Mouse (Mus musculus): ENCODE data around the gene Sult3a1. TPM values are rescaled to one million over a fixed set of nuclear protein-coding genes. Genes with fewer than 3 reads are reported as not detected.
A peak's percentile ranks its signal among the peaks of the same experiment; 100 is the strongest.
"Not testable (repeated sequence)": the region's sequence is repeated elsewhere in the genome, so short reads cannot be mapped to it uniquely, and the experiment has no call there.

The Sult3a1 gene
- polyA plus RNA-seq, 1 experiment from 2014 or later, result not detected

GRCm38 (mm10) chr10:33872672-33873398 lies 15.3 kb downstream of the Sult3a1 start:
- Histone ChIP-seq H3K9me3 (ENCODE audit: control insufficient read depth) (no peaks in the 10 kb centered on the region), H3K4me3 (ENCODE audit: low read depth, low read length) (no peak overlapping the region), H3K27ac (ENCODE audit: low read depth, low read length) (no peak overlapping the region), H3K27me3 (replicated peaks; ENCODE audit: control insufficient read depth, insufficient read depth, low read length) (no peaks in the 10 kb centered on the region), H3K9ac (ENCODE audit: low read depth, low read length) (no peak overlapping the region), H3K36me3 (ENCODE audit: control insufficient read depth, insufficient read depth) (no peaks in the 10 kb centered on the region), H3K4me1 (replicated peaks; ENCODE audit: control insufficient read depth, insufficient read depth, low read length) (no peaks in the 10 kb centered on the region), H3K4me2 (replicated peaks; ENCODE audit: low read depth) (no peak overlapping the region)
- no peak for TF ChIP-seq CTCF (IDR thresholded peaks at IDR 0.05; ENCODE audit: low read depth)
- WGBS, result 83% methylated on average over 2 of the region's 2 CpGs
- no peak for ATAC-seq

- H3K27ac ChIP-seq (ENCODE audit: low read depth, low read length); H3K9ac ChIP-seq (ENCODE audit: low read depth, low read length); H3K4me2 ChIP-seq (replicated peaks; ENCODE audit: low read depth); H3K27me3 ChIP-seq (replicated peaks; ENCODE audit: control insufficient read depth, insufficient read depth, low read length); H3K4me1 ChIP-seq (replicated peaks; ENCODE audit: control insufficient read depth, insufficient read depth, low read length); H3K4me3 ChIP-seq (ENCODE audit: low read depth, low read length); H3K9me3 ChIP-seq (ENCODE audit: control insufficient read depth); H3K36me3 ChIP-seq (ENCODE audit: control insufficient read depth, insufficient read depth); ATAC-seq: not testable (repeated sequence)
- 85% methylated on average over 2 of the region's 2 CpGs for WGBS
These were observed 24.9 kb downstream of the Sult3a1 start for GRCm38 (mm10) chr10:33882411-33882810.

GRCm38 (mm10) chr10:33901520-33901919 lies 44.0 kb downstream of the Sult3a1 start:
- H3K4me3 ChIP-seq (ENCODE audit: low read depth, low read length); H3K36me3 ChIP-seq (ENCODE audit: control insufficient read depth, insufficient read depth); ATAC-seq: not testable (repeated sequence)

GRCm38 (mm10) chr10:33904530-33905481 lies 47.3 kb downstream of the Sult3a1 start, which contains the start of gene Rsph4a:
Gene Rsph4a (plus strand): TSS chr10:33905111.
- no peaks in the 10 kb centered on the region for H3K27me3 ChIP-seq (replicated peaks; ENCODE audit: control insufficient read depth, insufficient read depth, low read length)
- WGBS, result 4% methylated on average over 17 of the region's 17 CpGs
- no peak within 1 kb of the TSS for H3K9ac ChIP-seq (ENCODE audit: low read depth, low read length)
- H3K36me3 ChIP-seq (ENCODE audit: control insufficient read depth, insufficient read depth), result no peaks in the 10 kb centered on the region
- no peak for TF ChIP-seq CTCF (IDR thresholded peaks at IDR 0.05; ENCODE audit: low read depth)
- H3K4me3 ChIP-seq (ENCODE audit: low read depth, low read length), result peak within 1 kb of the TSS; percentile 41
- H3K9me3 ChIP-seq (ENCODE audit: control insufficient read depth), result no peaks in the 10 kb centered on the region
- H3K4me2 ChIP-seq (replicated peaks; ENCODE audit: low read depth), result peak within 1 kb of the TSS; percentile 70
- H3K4me1 ChIP-seq (replicated peaks; ENCODE audit: control insufficient read depth, insufficient read depth, low read length), result no peaks in the 10 kb centered on the region
- ATAC-seq, result peak; percentile 74
- no peak within 1 kb of the TSS for H3K27ac ChIP-seq (ENCODE audit: low read depth, low read length)

More at GRCm38 (mm10) chr10:33901520-33901919, 44.0 kb downstream of the Sult3a1 start:
- H3K4me1 ChIP-seq (replicated peaks; ENCODE audit: control insufficient read depth, insufficient read depth, low read length); H3K9me3 ChIP-seq (ENCODE audit: control insufficient read depth); H3K27me3 ChIP-seq (replicated peaks; ENCODE audit: control insufficient read depth, insufficient read depth, low read length); H3K27ac ChIP-seq (ENCODE audit: low read depth, low read length); H3K4me2 ChIP-seq (replicated peaks; ENCODE audit: low read depth); H3K9ac ChIP-seq (ENCODE audit: low read depth, low read length): not testable (repeated sequence)
- WGBS, result 73% methylated on average over 1 of the region's 1 CpGs

GRCm38 (mm10) chr10:33905489-33905888 lies 48.0 kb downstream of the Sult3a1 start:
- 0 out of 2 replicates have a peak, but pooled peaks have one; percentile 8 for ATAC-seq
- H3K36me3 ChIP-seq (ENCODE audit: control insufficient read depth, insufficient read depth), result no peaks in the 10 kb centered on the region
- H3K9me3 ChIP-seq (ENCODE audit: control insufficient read depth), result no peaks in the 10 kb centered on the region
- no peaks in the 10 kb centered on the region for H3K4me1 ChIP-seq (replicated peaks; ENCODE audit: control insufficient read depth, insufficient read depth, low read length)
- no peak for TF ChIP-seq CTCF (IDR thresholded peaks at IDR 0.05; ENCODE audit: low read depth)
- H3K27ac ChIP-seq (ENCODE audit: low read depth, low read length), result no peak overlapping the region
- peak overlapping the region; percentile 70 for H3K4me2 ChIP-seq (replicated peaks; ENCODE audit: low read depth)
- H3K4me3 ChIP-seq (ENCODE audit: low read depth, low read length), result peak overlapping the region; percentile 41
- H3K9ac ChIP-seq (ENCODE audit: low read depth, low read length), result no peak overlapping the region
- WGBS, result 12% methylated on average over 6 of the region's 6 CpGs
- no peaks in the 10 kb centered on the region for H3K27me3 ChIP-seq (replicated peaks; ENCODE audit: control insufficient read depth, insufficient read depth, low read length)

Other genes with a start within 250 kb of the Sult3a1 start
- gene Clvs2, start 233.0 kb upstream of the Sult3a1 start, polyA plus RNA-seq (2015; fragmentation: Nextera tagmentation; extraction: Ambion mirVana), result 0.14 and 0.61 TPM in 2 replicates
- not detected in 2 replicates for gene Sult3a2, start 71.0 kb upstream of the Sult3a1 start, polyA plus RNA-seq (2015; fragmentation: Nextera tagmentation; extraction: Ambion mirVana)
- 0.66 and 0.67 TPM in 2 replicates for gene Rsph4a, start 47.4 kb downstream of the Sult3a1 start, polyA plus RNA-seq (2015; fragmentation: Nextera tagmentation; extraction: Ambion mirVana)
- 10.6 and 11.4 TPM in 2 replicates for gene Zup1, start 93.5 kb downstream of the Sult3a1 start, polyA plus RNA-seq (2015; fragmentation: Nextera tagmentation; extraction: Ambion mirVana)
- 92.5 TPM in 2 replicates for gene Rwdd1, start 161.9 kb downstream of the Sult3a1 start, polyA plus RNA-seq (2015; fragmentation: Nextera tagmentation; extraction: Ambion mirVana)
- gene Trappc3l, start 179.9 kb downstream of the Sult3a1 start, polyA plus RNA-seq (2015; fragmentation: Nextera tagmentation; extraction: Ambion mirVana), result not detected in 2 replicates
- gene Calhm4, start 186.6 kb downstream of the Sult3a1 start, polyA plus RNA-seq (2015; fragmentation: Nextera tagmentation; extraction: Ambion mirVana), result not detected in 2 replicates
- gene Calhm5, start 238.8 kb downstream of the Sult3a1 start, polyA plus RNA-seq (2015; fragmentation: Nextera tagmentation; extraction: Ambion mirVana), result 1.1 and 1.4 TPM in 2 replicates